ENCODE assay signal across 21 mouse cellular contexts in genomic region chr3:52325006-52325405, GRCm38 (mm10).
"Had no signal": no experiment of that assay in that cellular context is flagged by ENCODE, and none has a peak within 500 bp of the region (broad histone marks: within the 10 kb centered on the region; RNA-seq: fewer than 3 reads in every experiment).

No protein-coding gene starts in this region.

- H3K4me2 ChIP-seq: kidney, embryonic 15.5 days; liver, embryonic 13.5 days; midbrain, embryonic 12.5 days; neural tube, embryonic 13.5 days; stomach, embryonic 15.5 days had no signal

- ATAC-seq: lung, postnatal 0 days; midbrain, embryonic 16.5 days had no signal

- DNase-seq: kidney, adult 11 months; kidney, adult 8-10 months; kidney, postnatal 10 days; kidney, postnatal 36 days; layer of hippocampus, postnatal 36 days; liver, embryonic 13.5 days; lung, adult 2 months; lung, postnatal 36 days; retina, postnatal 1 day; right cerebral cortex, postnatal 25 days; spleen, adult 18-20 months; thymus, postnatal 25 days had no signal

- H3K4me1 ChIP-seq: midbrain, embryonic 12.5 days; neural tube, embryonic 13.5 days had no signal

- H3K9me3 ChIP-seq: kidney, embryonic 15.5 days; liver, embryonic 13.5 days; megakaryocyte, embryonic 14.5 days; midbrain, embryonic 12.5 days; neural tube, embryonic 13.5 days; stomach, embryonic 15.5 days had no signal

- H3K27ac ChIP-seq: kidney, embryonic 15.5 days; left cerebral cortex, adult 2 months; liver, embryonic 13.5 days; midbrain, embryonic 12.5 days; neural tube, embryonic 13.5 days; stomach, embryonic 15.5 days had no signal

- H3K4me3 ChIP-seq: kidney, embryonic 15.5 days; left cerebral cortex, adult 2 months; liver, embryonic 13.5 days; megakaryocyte, embryonic 14.5 days; midbrain, embryonic 12.5 days; myocyte; neural tube, embryonic 13.5 days; stomach, embryonic 15.5 days had no signal

- H3K9ac ChIP-seq: kidney, embryonic 15.5 days; liver, embryonic 13.5 days; midbrain, embryonic 12.5 days; neural tube, embryonic 13.5 days; stomach, embryonic 15.5 days had no signal

- H3K36me3 ChIP-seq: kidney, embryonic 15.5 days; liver, embryonic 13.5 days; midbrain, embryonic 12.5 days; neural tube, embryonic 13.5 days; stomach, embryonic 15.5 days had no signal

- H3K27me3 ChIP-seq: kidney, embryonic 15.5 days; liver, embryonic 13.5 days; megakaryocyte, embryonic 14.5 days; midbrain, embryonic 12.5 days; neural tube, embryonic 13.5 days; stomach, embryonic 15.5 days had no signal
